8 mouse cellular contexts compared by ENCODE assay signal in genomic region chr6:86404996-86405395, GRCm38 (mm10). TPM values are rescaled to one million over a fixed set of nuclear protein-coding genes. Genes with fewer than 3 reads are reported as not detected.
DNase-seq lines count a peak whose midpoint lies in the region; ATAC-seq and TF ChIP-seq lines count a peak whose summit lies in the region.

No protein-coding gene starts in this region.

- ATAC-seq in CD4-positive, CD25-positive, alpha-beta regulatory T cell, adult 4 months: no peak
- ATAC-seq in embryonic facial prominence, embryonic 12.5 days (ENCODE audit: insufficient number of reproducible peaks, insufficient read depth, low FRiP score, low TSS enrichment): no peak
- no peak for ATAC-seq in activated CD4-positive, CD25-positive, alpha-beta regulatory T cell, adult 4 months

- no peaks in the 10 kb centered on the region for H3K9me3 ChIP-seq in embryonic facial prominence, embryonic 12.5 days
- no peaks in the 10 kb centered on the region for H3K9me3 ChIP-seq in limb, embryonic 10.5 days (replicated peaks)

- peak overlapping the region; percentile 83 for H3K4me3 ChIP-seq in embryonic facial prominence, embryonic 12.5 days
- H3K4me3 ChIP-seq in limb, embryonic 10.5 days: peak overlapping the region; percentile 92
- peak overlapping the region; percentile 81 for H3K4me3 ChIP-seq in olfactory bulb, adult 2 months (ENCODE audit: insufficient read depth, low read depth, low read length)

- TF ChIP-seq POLR2A in olfactory bulb, adult 2 months (IDR thresholded peaks at IDR 0.05; ENCODE audit: insufficient read depth, low read depth, low read length): no peak

- peaks cover 8% of the 10 kb centered on the region; the same call in 1 of the 2 replicates for H3K4me1 ChIP-seq in embryonic facial prominence, embryonic 12.5 days
- peaks cover 11% of the 10 kb centered on the region; the same call in 1 of the 2 replicates for H3K4me1 ChIP-seq in limb, embryonic 10.5 days
- no peaks in the 10 kb centered on the region for H3K4me1 ChIP-seq in olfactory bulb, adult 2 months (ENCODE audit: control insufficient read depth, insufficient read depth, low read length)

- H3K27me3 ChIP-seq in embryonic facial prominence, embryonic 12.5 days: no peaks in the 10 kb centered on the region
- no peaks in the 10 kb centered on the region for H3K27me3 ChIP-seq in limb, embryonic 10.5 days (ENCODE audit: low read depth, poor library complexity, severe bottlenecking)

- WGBS in embryonic facial prominence, embryonic 12.5 days: 2% methylated on average over 11 of the region's 11 CpGs
- 1% methylated on average over 11 of the region's 11 CpGs for WGBS in limb, embryonic 10.5 days
- under 1% methylated on average over 11 of the region's 11 CpGs for WGBS in olfactory bulb, adult 2 months

- peak overlapping the region; percentile 98 for H3K9ac ChIP-seq in embryonic facial prominence, embryonic 12.5 days

- peaks cover 4% of the 10 kb centered on the region; the same call in 1 of the 2 replicates for H3K36me3 ChIP-seq in embryonic facial prominence, embryonic 12.5 days
- peaks cover 38% of the 10 kb centered on the region for H3K36me3 ChIP-seq in limb, embryonic 10.5 days

- TF ChIP-seq CTCF in olfactory bulb, adult 2 months (IDR thresholded peaks at IDR 0.05; ENCODE audit: insufficient read depth, low read depth, low read length): no peak

- peak overlapping the region; percentile 100 for H3K27ac ChIP-seq in embryonic facial prominence, embryonic 12.5 days
- H3K27ac ChIP-seq in limb, embryonic 10.5 days: peak overlapping the region; percentile 100
- H3K27ac ChIP-seq in olfactory bulb, adult 2 months (ENCODE audit: insufficient read depth, low read depth, low read length): no peak overlapping the region

- peak; percentile 19 for DNase-seq in CD4-positive, CD25-positive, alpha-beta regulatory T cell, adult 2 months (ENCODE audit: low read depth, low spot score)
- DNase-seq in 3T3-L1 (ENCODE audit: low read depth, low spot score): peak; percentile 51
- no peak for DNase-seq in limb, embryonic 10.5 days (ENCODE audit: low spot score)
- DNase-seq in urinary bladder, adult 2 months (ENCODE audit: low spot score): no peak

- H3K4me2 ChIP-seq in embryonic facial prominence, embryonic 12.5 days (replicated peaks): peak overlapping the region; percentile 60

RNA-seq across cellular contexts. Expression of gene Tia1, which starts 1.0 kb away (rescaled TPM):
- polyA plus RNA-seq in CD4-positive, CD25-positive, alpha-beta regulatory T cell, adult 4 months (2017; shearing (Covaris generic)): 100 to 1,000 TPM; 117 to 139 TPM
- polyA plus RNA-seq in embryonic facial prominence, embryonic 12.5 days (2016; fragmentation: Nextera tagmentation; extraction: Ambion mirVana): 318 and 338 TPM in 2 replicates
- 174 and 235 TPM in 2 replicates for polyA plus RNA-seq in limb, embryonic 10.5 days (2016; fragmentation: Nextera tagmentation; extraction: Ambion mirVana)
- 194 and 323 TPM in 2 replicates for polyA plus RNA-seq in olfactory bulb, adult 2 months (2012; ENCODE audit: insufficient read depth, insufficient read length, low replicate concordance, missing spikeins)
- 55.8 and 74.2 TPM in 2 replicates for polyA plus RNA-seq in urinary bladder, adult 2 months (2012; rRNA removed)
- polyA plus RNA-seq in activated CD4-positive, CD25-positive, alpha-beta regulatory T cell, adult 4 months (2017; shearing (Covaris generic)): 100 to 1,000 TPM in 1 of 2 experiments, 10 to 100 TPM in 1; 96.7 to 104 TPM

RNA-seq across cellular contexts. Expression of gene Pcyox1, which starts 8.0 kb away (rescaled TPM):
- 10 to 100 TPM in 1 of 2 experiments, 1 to 10 TPM in 1; 8.5 to 10.4 TPM for polyA plus RNA-seq in CD4-positive, CD25-positive, alpha-beta regulatory T cell, adult 4 months (2017; shearing (Covaris generic))
- 85.3 and 86.4 TPM in 2 replicates for polyA plus RNA-seq in embryonic facial prominence, embryonic 12.5 days (2016; fragmentation: Nextera tagmentation; extraction: Ambion mirVana)
- 50.6 and 59.5 TPM in 2 replicates for polyA plus RNA-seq in limb, embryonic 10.5 days (2016; fragmentation: Nextera tagmentation; extraction: Ambion mirVana)
- not detected in 2 replicates for polyA plus RNA-seq in olfactory bulb, adult 2 months (2012; ENCODE audit: insufficient read depth, insufficient read length, low replicate concordance, missing spikeins)
- 91.2 and 102 TPM in 2 replicates for polyA plus RNA-seq in urinary bladder, adult 2 months (2012; rRNA removed)
- 1 to 10 TPM; 5.3 to 6.9 TPM for polyA plus RNA-seq in activated CD4-positive, CD25-positive, alpha-beta regulatory T cell, adult 4 months (2017; shearing (Covaris generic))

RNA-seq across cellular contexts. Expression of gene Gm44790, which starts 21.5 kb away (rescaled TPM):
- not detected for polyA plus RNA-seq in CD4-positive, CD25-positive, alpha-beta regulatory T cell, adult 4 months (2017; shearing (Covaris generic))
- not detected in 2 replicates for polyA plus RNA-seq in embryonic facial prominence, embryonic 12.5 days (2016; fragmentation: Nextera tagmentation; extraction: Ambion mirVana)
- not detected in 2 replicates for polyA plus RNA-seq in limb, embryonic 10.5 days (2016; fragmentation: Nextera tagmentation; extraction: Ambion mirVana)
- polyA plus RNA-seq in olfactory bulb, adult 2 months (2012; ENCODE audit: insufficient read depth, insufficient read length, low replicate concordance, missing spikeins): not detected in 2 replicates
- polyA plus RNA-seq in urinary bladder, adult 2 months (2012; rRNA removed): 0.28 and 1.0 TPM in 2 replicates
- polyA plus RNA-seq in activated CD4-positive, CD25-positive, alpha-beta regulatory T cell, adult 4 months (2017; shearing (Covaris generic)): not detected

RNA-seq across cellular contexts. Expression of gene C87436, which starts 33.2 kb away (rescaled TPM):
- 10 to 100 TPM; 41.0 to 43.8 TPM for polyA plus RNA-seq in CD4-positive, CD25-positive, alpha-beta regulatory T cell, adult 4 months (2017; shearing (Covaris generic))
- polyA plus RNA-seq in embryonic facial prominence, embryonic 12.5 days (2016; fragmentation: Nextera tagmentation; extraction: Ambion mirVana): 27.0 and 30.3 TPM in 2 replicates
- polyA plus RNA-seq in limb, embryonic 10.5 days (2016; fragmentation: Nextera tagmentation; extraction: Ambion mirVana): 23.9 and 25.2 TPM in 2 replicates
- not detected in 2 replicates for polyA plus RNA-seq in olfactory bulb, adult 2 months (2012; ENCODE audit: insufficient read depth, insufficient read length, low replicate concordance, missing spikeins)
- 24.6 and 28.2 TPM in 2 replicates for polyA plus RNA-seq in urinary bladder, adult 2 months (2012; rRNA removed)
- polyA plus RNA-seq in activated CD4-positive, CD25-positive, alpha-beta regulatory T cell, adult 4 months (2017; shearing (Covaris generic)): 10 to 100 TPM; 25.1 to 26.1 TPM

RNA-seq across cellular contexts. Expression of gene Snrpg, which starts 33.9 kb away (rescaled TPM):
- 100 to 1,000 TPM; 319 to 477 TPM for polyA plus RNA-seq in CD4-positive, CD25-positive, alpha-beta regulatory T cell, adult 4 months (2017; shearing (Covaris generic))
- 637 and 711 TPM in 2 replicates for polyA plus RNA-seq in embryonic facial prominence, embryonic 12.5 days (2016; fragmentation: Nextera tagmentation; extraction: Ambion mirVana)
- polyA plus RNA-seq in limb, embryonic 10.5 days (2016; fragmentation: Nextera tagmentation; extraction: Ambion mirVana): 932 and 987 TPM in 2 replicates
- polyA plus RNA-seq in olfactory bulb, adult 2 months (2012; ENCODE audit: insufficient read depth, insufficient read length, low replicate concordance, missing spikeins): not detected in 2 replicates
- 87.2 and 143 TPM in 2 replicates for polyA plus RNA-seq in urinary bladder, adult 2 months (2012; rRNA removed)
- polyA plus RNA-seq in activated CD4-positive, CD25-positive, alpha-beta regulatory T cell, adult 4 months (2017; shearing (Covaris generic)): 100 to 1,000 TPM; 383 to 452 TPM

Comparison
In these comparisons a context has a peak if more than half of its experiments do, and no peak if none do; other contexts are left out.
1. DNase-seq: peak in CD4-positive, CD25-positive, alpha-beta regulatory T cell, adult 2 months (single experiment) and 3T3-L1 (single experiment); none in limb, embryonic 10.5 days (single experiment) and urinary bladder, adult 2 months (single experiment).
2. Peak in every context shown above with its lines, with median percentiles within 50 percentile points of each other: H3K4me3 ChIP-seq.